Mouse (Mus musculus): ENCODE results near the gene Nlrp4c. TPM values are rescaled to one million over a fixed set of nuclear protein-coding genes. Genes with fewer than 3 reads are reported as not detected.

The Nlrp4c gene
- polyA plus RNA-seq, 2 experiments, result not detected

DNA sequence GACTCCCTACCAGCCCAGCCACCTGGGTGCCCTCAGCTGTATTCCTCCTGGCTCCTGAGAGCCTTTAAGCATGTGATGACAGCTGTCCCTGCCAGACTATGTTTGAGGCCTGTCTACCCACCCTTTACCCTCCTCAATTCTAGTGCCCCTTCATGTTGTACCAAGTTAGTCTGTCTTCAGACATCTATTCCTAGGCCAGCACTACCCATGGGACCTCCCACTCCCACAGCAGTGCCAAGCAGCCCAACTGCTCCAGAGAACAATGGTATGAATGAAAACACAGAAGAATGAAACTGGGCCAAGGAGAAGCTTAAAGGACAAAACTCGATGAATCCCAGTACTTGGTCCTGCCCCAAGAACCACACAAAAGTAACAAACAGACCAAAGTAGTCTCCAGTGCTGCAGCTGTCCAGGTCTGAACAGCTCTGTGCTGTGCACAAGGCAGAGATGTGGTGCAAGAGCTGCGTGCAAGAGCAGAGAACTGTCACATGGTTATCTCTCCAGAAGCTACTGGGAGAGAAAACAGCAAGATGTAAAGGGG, 99.1 kb downstream of the Nlrp4c start:
- H3K36me3 ChIP-seq (ENCODE audit: control insufficient read depth, insufficient read depth, low read length), result peaks cover 16% of the 10 kb centered on the region; the same call in 1 of the 2 replicates
- H3K27ac ChIP-seq (replicated peaks; ENCODE audit: low read depth, low read length), result no peak overlapping the region
- H3K9me3 ChIP-seq (ENCODE audit: control insufficient read depth, low read length), result no peaks in the 10 kb centered on the region
- no peaks in the 10 kb centered on the region for H3K27me3 ChIP-seq (ENCODE audit: control insufficient read depth, insufficient read depth, low read length)
- no peak overlapping the region for H3K4me3 ChIP-seq (replicated peaks; ENCODE audit: low read length)
- no peak for DNase-seq (ENCODE audit: low spot score)
- H3K4me2 ChIP-seq (replicated peaks; ENCODE audit: low read depth, low read length, severe bottlenecking), result no peak overlapping the region
- H3K4me1 ChIP-seq (ENCODE audit: control insufficient read depth, insufficient read depth, low read length), result peaks cover 3% of the 10 kb centered on the region; the same call in 1 of the 2 replicates
- no peak for ATAC-seq (ENCODE audit: low FRiP score, low read depth)
- no peak for TF ChIP-seq POLR2A (IDR thresholded peaks at IDR 0.05; ENCODE audit: borderline replicate concordance, extremely low read depth, insufficient read depth, insufficient read length)
- no peak overlapping the region for H3K9ac ChIP-seq (ENCODE audit: low read depth, low read length, severe bottlenecking)
- WGBS, result 90% methylated on average over 2 of the region's 2 CpGs

GRCm38 (mm10) chr7:6145423-6146188, 100.6 kb downstream of the Nlrp4c start:
- Histone ChIP-seq H3K4me1 (ENCODE audit: control insufficient read depth, insufficient read depth, low read length) (peaks cover 3% of the 10 kb centered on the region; the same call in 1 of the 2 replicates), H3K27me3 (ENCODE audit: control insufficient read depth, insufficient read depth, low read length) (no peaks in the 10 kb centered on the region), H3K4me3 (replicated peaks; ENCODE audit: low read length) (no peak overlapping the region), H3K9ac (ENCODE audit: low read depth, low read length, severe bottlenecking) (no peak overlapping the region), H3K36me3 (ENCODE audit: control insufficient read depth, insufficient read depth, low read length) (peaks cover 9% of the 10 kb centered on the region; the same call in 1 of the 2 replicates), H3K9me3 (ENCODE audit: control insufficient read depth, low read length) (no peaks in the 10 kb centered on the region), H3K4me2 (replicated peaks; ENCODE audit: low read depth, low read length, severe bottlenecking) (no peak overlapping the region), H3K27ac (replicated peaks; ENCODE audit: low read depth, low read length) (no peak overlapping the region)
- WGBS, result 90% methylated on average over 8 of the region's 8 CpGs
- ATAC-seq (ENCODE audit: low FRiP score, low read depth), result no peak
- DNase-seq (ENCODE audit: low spot score), result peak; percentile 51
- no peak for TF ChIP-seq POLR2A (IDR thresholded peaks at IDR 0.05; ENCODE audit: borderline replicate concordance, extremely low read depth, insufficient read depth, insufficient read length)

DNA sequence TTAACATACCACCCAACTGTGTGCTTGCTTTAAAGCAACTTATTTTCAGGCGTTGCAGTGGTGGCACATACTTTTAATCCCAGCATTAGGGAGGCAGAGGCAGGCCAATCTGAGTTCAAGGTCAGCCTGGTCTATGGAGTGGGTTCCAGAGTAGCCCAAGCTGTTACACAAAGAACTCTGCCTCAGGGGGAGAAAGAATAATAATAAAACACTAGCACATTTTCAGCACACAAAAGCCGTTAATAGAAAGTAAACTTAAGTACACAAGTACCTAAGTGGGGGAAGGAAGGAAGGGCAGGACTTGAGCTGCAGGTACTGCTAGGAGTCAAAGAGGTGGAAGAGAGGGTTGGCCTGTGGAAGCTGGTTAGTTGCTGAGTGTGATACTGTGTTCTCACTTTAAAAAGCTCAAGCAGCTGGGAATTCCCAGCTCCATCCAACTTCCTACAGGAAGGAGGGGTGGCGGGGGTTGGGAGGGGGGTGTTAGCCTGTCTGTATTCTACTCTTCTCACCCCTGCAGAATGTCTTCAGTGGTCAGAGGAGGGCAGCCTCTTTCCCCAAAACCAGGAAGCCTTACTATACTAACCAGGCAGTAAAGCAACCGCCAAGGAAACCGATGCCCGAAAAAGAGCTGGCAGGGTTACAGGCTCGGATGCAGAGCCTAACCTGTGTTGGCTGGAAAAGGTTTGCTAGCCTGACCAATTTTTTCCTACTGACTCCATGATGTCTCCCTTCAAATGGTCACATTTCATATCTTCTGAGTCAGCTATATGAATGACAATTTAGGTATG, 101.4 kb downstream of the Nlrp4c start:
- H3K4me2 ChIP-seq (replicated peaks; ENCODE audit: low read depth, low read length, severe bottlenecking), result no peak overlapping the region
- peaks cover 3% of the 10 kb centered on the region; the same call in 1 of the 2 replicates for H3K4me1 ChIP-seq (ENCODE audit: control insufficient read depth, insufficient read depth, low read length)
- 0 out of 2 replicates have a peak overlapping the region, but pooled peaks have one; percentile 14 for H3K27ac ChIP-seq (replicated peaks; ENCODE audit: low read depth, low read length)
- ATAC-seq (ENCODE audit: low FRiP score, low read depth) (no peak), DNase-seq (ENCODE audit: low spot score) (no peak)
- H3K9me3 ChIP-seq (ENCODE audit: control insufficient read depth, low read length), result no peaks in the 10 kb centered on the region
- TF ChIP-seq POLR2A (IDR thresholded peaks at IDR 0.05; ENCODE audit: borderline replicate concordance, extremely low read depth, insufficient read depth, insufficient read length), result no peak
- H3K4me3 ChIP-seq (replicated peaks; ENCODE audit: low read length), result no peak overlapping the region
- WGBS, result 78% methylated on average over 7 of the region's 7 CpGs
- H3K36me3 ChIP-seq (ENCODE audit: control insufficient read depth, insufficient read depth, low read length), result 0 out of 2 replicates have a peak, but pooled peaks cover 7% of the 10 kb centered on the region
- H3K27me3 ChIP-seq (ENCODE audit: control insufficient read depth, insufficient read depth, low read length), result no peaks in the 10 kb centered on the region
- no peak overlapping the region for H3K9ac ChIP-seq (ENCODE audit: low read depth, low read length, severe bottlenecking)

DNA sequence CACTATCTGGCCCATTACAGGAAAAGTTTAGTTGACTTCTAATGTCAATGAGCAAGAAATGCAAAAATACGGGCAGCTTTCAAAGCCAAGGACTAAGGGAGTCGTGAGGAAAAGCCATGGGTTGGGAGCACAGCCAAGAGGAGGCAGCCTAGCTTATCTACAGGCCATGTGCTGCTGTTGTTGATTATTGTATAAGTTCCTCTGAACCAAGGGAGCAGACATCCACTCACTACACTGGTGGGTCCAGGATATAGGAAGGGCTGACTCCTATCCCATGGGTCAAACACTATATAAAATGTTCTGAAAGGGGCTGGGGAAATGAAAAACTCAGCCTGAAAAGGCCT, 102.0 kb downstream of the Nlrp4c start:
- Histone ChIP-seq H3K27me3 (ENCODE audit: control insufficient read depth, insufficient read depth, low read length) (no peaks in the 10 kb centered on the region), H3K9ac (ENCODE audit: low read depth, low read length, severe bottlenecking) (no peak overlapping the region), H3K4me2 (replicated peaks; ENCODE audit: low read depth, low read length, severe bottlenecking) (no peak overlapping the region), H3K36me3 (ENCODE audit: control insufficient read depth, insufficient read depth, low read length) (0 out of 2 replicates have a peak, but pooled peaks cover 5% of the 10 kb centered on the region), H3K27ac (replicated peaks; ENCODE audit: low read depth, low read length) (no peak overlapping the region), H3K9me3 (ENCODE audit: control insufficient read depth, low read length) (no peaks in the 10 kb centered on the region), H3K4me1 (ENCODE audit: control insufficient read depth, insufficient read depth, low read length) (peaks cover 3% of the 10 kb centered on the region; the same call in 1 of the 2 replicates), H3K4me3 (replicated peaks; ENCODE audit: low read length) (no peak overlapping the region)
- DNase-seq (ENCODE audit: low spot score), result no peak
- 71% methylated on average over 2 of the region's 2 CpGs for WGBS
- no peak for TF ChIP-seq POLR2A (IDR thresholded peaks at IDR 0.05; ENCODE audit: borderline replicate concordance, extremely low read depth, insufficient read depth, insufficient read length)
- no peak for ATAC-seq (ENCODE audit: low FRiP score, low read depth)

DNA sequence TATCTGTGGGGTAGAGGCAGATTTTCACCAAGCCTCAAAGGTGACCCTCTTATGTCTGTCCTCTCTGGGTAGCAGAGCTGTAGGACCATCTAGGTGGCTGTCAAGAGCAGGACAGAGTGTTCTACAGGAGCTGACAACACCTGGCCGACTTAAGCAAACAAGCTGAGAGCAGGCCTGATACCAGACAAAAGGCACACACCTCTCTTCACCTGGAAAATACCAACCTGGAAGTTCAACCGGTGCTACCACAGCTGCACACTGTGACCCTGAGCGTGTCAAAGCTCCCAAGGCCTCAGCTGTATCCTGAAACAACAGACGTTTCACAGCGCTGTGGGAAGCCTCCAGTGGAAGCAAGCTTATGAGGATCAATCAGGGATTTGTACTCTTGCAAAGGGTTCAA, 102.7 kb downstream of the Nlrp4c start:
- no peak overlapping the region for H3K4me2 ChIP-seq (replicated peaks; ENCODE audit: low read depth, low read length, severe bottlenecking)
- WGBS, result 90% methylated on average over 5 of the region's 5 CpGs

More for the DNA sequence above, 102.7 kb downstream of the Nlrp4c start:
- H3K4me3 ChIP-seq (replicated peaks; ENCODE audit: low read length), result no peak overlapping the region
- no peaks in the 10 kb centered on the region for H3K9me3 ChIP-seq (ENCODE audit: control insufficient read depth, low read length)
- H3K9ac ChIP-seq (ENCODE audit: low read depth, low read length, severe bottlenecking), result no peak overlapping the region
- DNase-seq (ENCODE audit: low spot score) (no peak), ATAC-seq (ENCODE audit: low FRiP score, low read depth) (no peak)
- TF ChIP-seq POLR2A (IDR thresholded peaks at IDR 0.05; ENCODE audit: borderline replicate concordance, extremely low read depth, insufficient read depth, insufficient read length), result no peak
- no peaks in the 10 kb centered on the region for H3K27me3 ChIP-seq (ENCODE audit: control insufficient read depth, insufficient read depth, low read length)
- H3K36me3 ChIP-seq (ENCODE audit: control insufficient read depth, insufficient read depth, low read length), result 0 out of 2 replicates have a peak, but pooled peaks cover 3% of the 10 kb centered on the region
- peaks cover 3% of the 10 kb centered on the region; the same call in 1 of the 2 replicates for H3K4me1 ChIP-seq (ENCODE audit: control insufficient read depth, insufficient read depth, low read length)
- no peak overlapping the region for H3K27ac ChIP-seq (replicated peaks; ENCODE audit: low read depth, low read length)

Data from limb, embryonic 14.5 days (tissue).